Mouse (Mus musculus): ENCODE measurements at regions not wholly inside any gene's neighbourhood (a gene's known extent, or its start where the extent isn't known, plus 50 kb on each side); places are given as distances from the start of the nearest gene placed in this dataset.
A peak's percentile ranks its signal among the peaks of the same experiment; 100 is the strongest.

GRCm38 (mm10) chr13:83739541-83740061 is 235.8 kb downstream of the Mef2c start:
- Histone ChIP-seq H3K4me1 (ENCODE audit: control insufficient read depth, insufficient read depth, low read length) (0 out of 2 replicates have a peak, but pooled peaks cover 3% of the 10 kb centered on the region), H3K27ac (ENCODE audit: low read depth, low read length) (peak overlapping the region; percentile 97), H3K9me3 (ENCODE audit: control insufficient read depth, low read length) (no peaks in the 10 kb centered on the region), H3K27me3 (ENCODE audit: control insufficient read depth, insufficient read depth, low read length) (no peaks in the 10 kb centered on the region), H3K9ac (replicated peaks; ENCODE audit: low read depth, low read length) (peak overlapping the region; percentile 90), H3K36me3 (ENCODE audit: control insufficient read depth, insufficient read depth, low read length) (peaks cover 26% of the 10 kb centered on the region; the same call in 1 of the 2 replicates), H3K4me2 (ENCODE audit: low read depth, low read length) (peak overlapping the region; percentile 89), H3K4me3 (ENCODE audit: low read depth, low read length) (peak overlapping the region; percentile 90)
- ATAC-seq (ENCODE audit: low read depth), result peak; percentile 68
- 0% methylated on average over 15 of the region's 15 CpGs for WGBS

GRCm38 (mm10) chr13:83740101-83740500 is 236.3 kb downstream of the Mef2c start:
- 0 out of 2 replicates have a peak, but pooled peaks cover 3% of the 10 kb centered on the region for H3K4me1 ChIP-seq (ENCODE audit: control insufficient read depth, insufficient read depth, low read length)
- H3K36me3 ChIP-seq (ENCODE audit: control insufficient read depth, insufficient read depth, low read length), result peaks cover 25% of the 10 kb centered on the region; the same call in 1 of the 2 replicates
- ATAC-seq (ENCODE audit: low read depth), result no peak
- peak overlapping the region; percentile 90 for H3K9ac ChIP-seq (replicated peaks; ENCODE audit: low read depth, low read length)
- H3K27ac ChIP-seq (ENCODE audit: low read depth, low read length), result peak overlapping the region; percentile 97
- H3K9me3 ChIP-seq (ENCODE audit: control insufficient read depth, low read length), result no peaks in the 10 kb centered on the region
- 4% methylated on average over 2 of the region's 2 CpGs for WGBS
- no peaks in the 10 kb centered on the region for H3K27me3 ChIP-seq (ENCODE audit: control insufficient read depth, insufficient read depth, low read length)
- peak overlapping the region; percentile 89 for H3K4me2 ChIP-seq (ENCODE audit: low read depth, low read length)
- H3K4me3 ChIP-seq (ENCODE audit: low read depth, low read length), result peak overlapping the region; percentile 90

GRCm38 (mm10) chr13:83740771-83741170 is 236.9 kb downstream of the Mef2c start:
- no peak for ATAC-seq (ENCODE audit: low read depth)
- peaks cover 23% of the 10 kb centered on the region; the same call in 1 of the 2 replicates for H3K36me3 ChIP-seq (ENCODE audit: control insufficient read depth, insufficient read depth, low read length)
- 8% methylated on average over 4 of the region's 4 CpGs for WGBS

DNA sequence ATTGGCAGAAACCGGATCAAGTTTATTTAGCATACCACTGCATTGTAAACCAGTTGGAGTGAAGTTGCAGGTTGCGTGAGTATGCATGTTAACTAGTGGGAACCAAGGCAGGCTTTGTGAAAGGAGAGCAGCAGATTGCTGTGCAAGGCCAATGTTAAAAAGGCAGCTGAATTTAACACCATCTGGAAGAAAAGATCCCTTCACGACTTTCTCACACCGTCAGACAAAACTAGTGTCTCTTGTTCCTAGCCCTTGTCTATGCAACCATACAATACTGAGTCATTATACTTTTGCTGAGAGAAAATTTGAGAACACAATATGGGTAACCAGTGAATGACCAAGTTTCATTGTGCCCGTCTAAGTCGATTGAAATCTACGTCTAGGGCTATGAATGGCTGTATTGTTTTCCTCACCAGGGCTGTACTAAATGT is 237.8 kb downstream of the Mef2c start:
- ATAC-seq (ENCODE audit: low read depth), result no peak
- WGBS, result 11% methylated on average over 7 of the region's 7 CpGs

More at GRCm38 (mm10) chr13:83740771-83741170, 236.9 kb downstream of the Mef2c start:
- Histone ChIP-seq H3K9me3 (ENCODE audit: control insufficient read depth, low read length) (no peaks in the 10 kb centered on the region), H3K27me3 (ENCODE audit: control insufficient read depth, insufficient read depth, low read length) (no peaks in the 10 kb centered on the region), H3K27ac (ENCODE audit: low read depth, low read length) (peak overlapping the region; percentile 97), H3K9ac (replicated peaks; ENCODE audit: low read depth, low read length) (peak overlapping the region; percentile 90), H3K4me1 (ENCODE audit: control insufficient read depth, insufficient read depth, low read length) (0 out of 2 replicates have a peak, but pooled peaks cover 9% of the 10 kb centered on the region), H3K4me2 (ENCODE audit: low read depth, low read length) (peak overlapping the region; percentile 89), H3K4me3 (ENCODE audit: low read depth, low read length) (peak overlapping the region; percentile 90)

GRCm38 (mm10) chr13:83742102-83742501 is 238.3 kb downstream of the Mef2c start:
- Histone ChIP-seq H3K4me3 (ENCODE audit: low read depth, low read length) (peak overlapping the region; percentile 90), H3K4me1 (ENCODE audit: control insufficient read depth, insufficient read depth, low read length) (peaks cover 13% of the 10 kb centered on the region; the same call in 1 of the 2 replicates), H3K9ac (replicated peaks; ENCODE audit: low read depth, low read length) (peak overlapping the region; percentile 90), H3K9me3 (ENCODE audit: control insufficient read depth, low read length) (no peaks in the 10 kb centered on the region), H3K27ac (ENCODE audit: low read depth, low read length) (peak overlapping the region; percentile 90; the same call in 1 of the 2 replicates), H3K36me3 (ENCODE audit: control insufficient read depth, insufficient read depth, low read length) (peaks cover 19% of the 10 kb centered on the region; the same call in 1 of the 2 replicates), H3K27me3 (ENCODE audit: control insufficient read depth, insufficient read depth, low read length) (no peaks in the 10 kb centered on the region), H3K4me2 (ENCODE audit: low read depth, low read length) (peak overlapping the region; percentile 89)
- 33% methylated on average over 2 of the region's 2 CpGs for WGBS
- ATAC-seq (ENCODE audit: low read depth), result no peak

More for the DNA sequence above, 237.8 kb downstream of the Mef2c start:
- Histone ChIP-seq H3K4me2 (ENCODE audit: low read depth, low read length) (peak overlapping the region; percentile 89), H3K27ac (ENCODE audit: low read depth, low read length) (peak overlapping the region; percentile 90), H3K27me3 (ENCODE audit: control insufficient read depth, insufficient read depth, low read length) (no peaks in the 10 kb centered on the region), H3K9ac (replicated peaks; ENCODE audit: low read depth, low read length) (peak overlapping the region; percentile 90), H3K9me3 (ENCODE audit: control insufficient read depth, low read length) (no peaks in the 10 kb centered on the region), H3K4me3 (ENCODE audit: low read depth, low read length) (peak overlapping the region; percentile 90), H3K4me1 (ENCODE audit: control insufficient read depth, insufficient read depth, low read length) (peaks cover 13% of the 10 kb centered on the region; the same call in 1 of the 2 replicates), H3K36me3 (ENCODE audit: control insufficient read depth, insufficient read depth, low read length) (peaks cover 19% of the 10 kb centered on the region; the same call in 1 of the 2 replicates)

GRCm38 (mm10) chr13:83742546-83742945 is 238.7 kb downstream of the Mef2c start:
- Histone ChIP-seq H3K4me3 (ENCODE audit: low read depth, low read length) (peak overlapping the region; percentile 90), H3K36me3 (ENCODE audit: control insufficient read depth, insufficient read depth, low read length) (peaks cover 16% of the 10 kb centered on the region; the same call in 1 of the 2 replicates), H3K9me3 (ENCODE audit: control insufficient read depth, low read length) (no peaks in the 10 kb centered on the region), H3K27me3 (ENCODE audit: control insufficient read depth, insufficient read depth, low read length) (no peaks in the 10 kb centered on the region), H3K27ac (ENCODE audit: low read depth, low read length) (peak overlapping the region; percentile 46; the same call in 1 of the 2 replicates), H3K9ac (replicated peaks; ENCODE audit: low read depth, low read length) (peak overlapping the region; percentile 25; the same call in 1 of the 2 replicates), H3K4me2 (ENCODE audit: low read depth, low read length) (peak overlapping the region; percentile 89), H3K4me1 (ENCODE audit: control insufficient read depth, insufficient read depth, low read length) (peaks cover 13% of the 10 kb centered on the region; the same call in 1 of the 2 replicates)
- 28% methylated on average over 3 of the region's 3 CpGs for WGBS
- no peak for ATAC-seq (ENCODE audit: low read depth)

- no peak for ATAC-seq (ENCODE audit: low read depth)
- WGBS, result 62% methylated on average over 2 of the region's 2 CpGs
- H3K4me3 ChIP-seq (ENCODE audit: low read depth, low read length), result no peak overlapping the region
- peak overlapping the region; percentile 29; the same call in 1 of the 2 replicates for H3K4me2 ChIP-seq (ENCODE audit: low read depth, low read length)
- peak overlapping the region; percentile 60; the same call in 1 of the 2 replicates for H3K27ac ChIP-seq (ENCODE audit: low read depth, low read length)
- H3K9ac ChIP-seq (replicated peaks; ENCODE audit: low read depth, low read length), result no peak overlapping the region
- H3K27me3 ChIP-seq (ENCODE audit: control insufficient read depth, insufficient read depth, low read length), result no peaks in the 10 kb centered on the region
- no peaks in the 10 kb centered on the region for H3K9me3 ChIP-seq (ENCODE audit: control insufficient read depth, low read length)
- peaks cover 13% of the 10 kb centered on the region; the same call in 1 of the 2 replicates for H3K4me1 ChIP-seq (ENCODE audit: control insufficient read depth, insufficient read depth, low read length)
- peaks cover 10% of the 10 kb centered on the region; the same call in 1 of the 2 replicates for H3K36me3 ChIP-seq (ENCODE audit: control insufficient read depth, insufficient read depth, low read length)
These were observed 239.5 kb downstream of the Mef2c start for GRCm38 (mm10) chr13:83743381-83743780.

DNA sequence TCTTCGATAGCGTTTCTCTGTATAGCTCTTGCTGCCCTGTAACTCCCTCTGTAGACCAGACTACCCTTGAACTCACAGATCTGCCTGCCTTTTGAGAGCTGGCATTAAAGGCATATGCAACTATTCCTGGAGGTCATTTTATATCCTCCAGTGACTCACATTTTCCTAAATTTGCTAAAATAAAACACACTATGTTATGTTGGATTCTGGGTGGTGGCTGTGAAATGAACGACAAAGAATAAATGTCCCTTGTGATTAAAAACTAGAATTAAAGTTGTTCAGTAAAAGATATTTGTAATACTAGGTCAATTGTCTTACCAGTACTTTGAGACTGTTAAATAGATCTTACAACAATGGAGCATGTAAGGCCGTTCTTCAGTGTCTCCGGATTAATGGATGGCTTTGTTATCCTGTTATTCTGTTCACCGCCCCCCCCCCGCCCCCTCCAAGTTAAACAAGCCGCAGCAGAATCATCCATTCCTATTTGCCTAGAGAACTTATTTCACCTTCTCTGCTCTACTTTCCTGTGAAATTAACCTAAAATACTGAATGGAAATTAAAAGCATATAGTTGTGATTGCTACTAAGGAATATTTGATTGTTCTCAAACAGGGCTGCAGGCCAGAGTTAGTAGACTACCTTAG is 240.4 kb downstream of the Mef2c start:
- ATAC-seq (ENCODE audit: low read depth), result no peak
- H3K36me3 ChIP-seq (ENCODE audit: control insufficient read depth, insufficient read depth, low read length), result peaks cover 4% of the 10 kb centered on the region; the same call in 1 of the 2 replicates
- peak overlapping the region; percentile 92 for H3K27ac ChIP-seq (ENCODE audit: low read depth, low read length)
- H3K4me2 ChIP-seq (ENCODE audit: low read depth, low read length), result peak overlapping the region; percentile 74
- H3K27me3 ChIP-seq (ENCODE audit: control insufficient read depth, insufficient read depth, low read length), result no peaks in the 10 kb centered on the region
- 9% methylated on average over 7 of the region's 8 CpGs for WGBS
- H3K4me3 ChIP-seq (ENCODE audit: low read depth, low read length), result peak overlapping the region; percentile 38
- H3K4me1 ChIP-seq (ENCODE audit: control insufficient read depth, insufficient read depth, low read length), result peaks cover 13% of the 10 kb centered on the region; the same call in 1 of the 2 replicates
- H3K9ac ChIP-seq (replicated peaks; ENCODE audit: low read depth, low read length), result peak overlapping the region; percentile 56; the same call in 1 of the 2 replicates
- no peaks in the 10 kb centered on the region for H3K9me3 ChIP-seq (ENCODE audit: control insufficient read depth, low read length)
